Mouse (Mus musculus) lung, postnatal 14 days (tissue): Measurements from ENCODE around the gene Map3k6.

Experiments used
- DNase-seq: peaks from one replicate; pipeline ENCODE4 v3.0.0; 2021

Map3k6 gene

GRCm38 (mm10) chr4:133240490-133240921 is at the start of gene Map3k6:
Gene Map3k6 (plus strand): TSS chr4:133240818.
- peak; percentile 90 for DNase-seq

DNA sequence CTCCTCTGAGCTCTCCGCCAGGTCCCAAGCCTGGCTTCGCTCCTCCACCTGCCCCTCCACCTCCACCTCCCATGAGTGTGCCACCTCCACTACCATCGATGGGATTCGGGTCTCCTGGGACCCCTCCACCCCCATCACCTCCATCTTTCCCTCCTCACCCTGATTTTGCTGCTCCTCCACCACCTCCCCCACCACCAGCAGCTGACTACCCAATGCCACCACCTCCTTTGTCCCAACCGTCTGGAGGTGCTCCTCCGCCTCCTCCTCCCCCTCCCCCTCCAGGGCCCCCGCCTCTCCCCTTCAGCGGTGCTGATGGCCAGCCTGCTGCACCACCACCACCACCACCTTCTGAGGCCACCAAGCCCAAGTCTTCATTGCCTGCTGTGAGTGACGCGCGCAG is 46.1 kb upstream of the Map3k6 start:
- DNase-seq = no peak

DNA sequence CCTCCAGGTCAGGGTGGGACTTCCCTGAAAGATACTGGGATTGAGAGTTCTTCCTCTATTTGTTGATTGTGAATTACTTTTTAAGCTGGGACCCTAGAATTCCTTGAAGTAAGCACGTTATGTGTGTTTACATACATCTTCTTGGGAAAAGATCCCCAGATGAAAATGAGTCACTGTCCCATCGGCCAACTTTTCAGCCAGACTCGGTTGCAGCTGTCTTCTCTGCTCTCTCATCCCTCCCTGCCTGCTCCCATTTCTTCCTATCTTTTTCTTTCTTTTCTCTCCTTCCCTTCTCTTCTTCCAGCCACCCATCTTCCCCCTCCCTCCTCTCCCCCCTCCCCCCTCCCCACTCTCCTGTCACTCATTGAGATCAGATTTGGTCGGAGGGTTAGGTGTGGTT is 45.6 kb upstream of the Map3k6 start:
- no peak for DNase-seq

GRCm38 (mm10) chr4:133196136-133196535 is 44.5 kb upstream of the Map3k6 start:
- DNase-seq = no peak

- no peak for DNase-seq
Observed at GRCm38 (mm10) chr4:133196852-133197251, 43.8 kb upstream of the Map3k6 start.

GRCm38 (mm10) chr4:133197355-133197754 is 43.3 kb upstream of the Map3k6 start:
- no peak for DNase-seq

- DNase-seq = no peak
Observed at GRCm38 (mm10) chr4:133197801-133198286, 42.8 kb upstream of the Map3k6 start.

- no peak for DNase-seq
Observed at GRCm38 (mm10) chr4:133198337-133199180, 42.1 kb upstream of the Map3k6 start.

DNA sequence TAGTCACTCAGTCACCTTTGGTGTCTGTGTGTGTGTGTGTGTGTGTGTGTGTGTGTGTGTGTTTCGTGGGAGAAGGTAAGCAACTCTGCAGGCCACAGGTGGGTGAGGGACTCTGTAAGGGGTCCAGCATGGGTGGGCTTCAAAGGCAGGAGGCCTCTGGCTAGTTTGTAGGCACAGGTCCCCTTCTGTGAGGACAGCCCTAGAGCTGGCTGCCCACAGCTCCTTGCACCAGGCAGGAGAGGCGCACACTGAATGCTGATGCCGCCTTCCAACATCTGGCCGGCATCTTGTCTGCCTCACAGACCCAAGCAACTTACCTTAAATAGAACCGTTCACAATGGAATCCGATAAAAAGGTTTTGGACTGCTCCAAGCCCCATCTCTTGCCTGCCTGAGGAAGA is 40.9 kb upstream of the Map3k6 start:
- no peak for DNase-seq

GRCm38 (mm10) chr4:133200343-133200742 is 40.3 kb upstream of the Map3k6 start:
- peak; percentile 61 for DNase-seq

DNA sequence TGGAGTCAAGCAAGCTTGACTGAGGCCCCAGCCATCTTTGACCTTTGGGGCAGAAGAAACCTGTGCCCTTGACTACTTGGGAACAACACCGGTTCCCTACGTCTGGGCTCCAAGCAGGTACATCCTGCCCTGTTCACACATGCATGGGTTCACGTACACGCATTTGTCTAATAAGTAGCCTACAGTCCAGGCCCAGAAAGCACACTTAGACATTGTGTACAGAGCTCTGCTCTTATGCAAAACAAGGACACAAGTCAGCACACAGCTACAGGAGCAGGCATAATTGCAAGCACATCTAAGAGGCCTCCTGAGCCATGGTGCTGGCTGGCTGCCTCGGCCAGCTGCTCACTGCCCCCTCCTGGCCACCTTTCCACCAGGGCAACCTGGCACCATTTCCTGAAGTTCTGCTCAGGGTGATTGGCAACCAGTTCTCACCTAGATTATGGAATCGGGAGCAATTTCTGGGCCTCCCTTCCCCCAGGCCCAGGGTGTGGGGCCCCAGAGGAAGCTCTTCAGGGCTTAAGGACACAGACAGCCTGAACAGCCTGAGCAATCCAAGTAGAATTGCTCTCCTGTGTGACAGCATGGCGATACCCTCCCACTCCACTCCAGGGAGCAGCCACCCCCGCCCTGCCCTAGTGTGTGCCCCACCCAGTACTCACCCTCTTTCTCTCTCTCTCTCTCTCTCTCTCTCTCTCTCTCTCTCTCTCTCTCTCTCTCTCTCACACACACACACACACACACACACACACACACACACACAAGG is 39.4 kb upstream of the Map3k6 start:
- peak; percentile 75 for DNase-seq

DNA sequence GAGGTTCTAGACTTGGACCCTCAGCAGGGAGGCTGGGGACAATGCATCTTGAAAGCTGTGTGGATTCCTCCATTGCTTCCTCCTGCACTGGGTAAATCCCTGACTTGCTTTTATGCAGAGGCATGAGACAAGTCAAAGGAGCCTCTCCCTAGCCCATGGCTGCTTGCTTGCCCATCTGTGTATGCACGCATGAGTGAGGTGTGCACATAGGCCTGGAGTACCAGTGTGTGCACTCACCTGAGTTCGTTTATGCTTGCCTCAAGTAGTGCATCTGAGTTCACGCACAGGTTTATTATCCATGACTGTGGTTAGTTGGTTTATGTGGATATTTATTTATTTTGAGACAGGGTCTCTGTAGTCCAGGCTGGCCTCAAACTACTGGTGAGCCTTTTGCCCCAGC is 38.4 kb upstream of the Map3k6 start:
- no peak for DNase-seq

DNA sequence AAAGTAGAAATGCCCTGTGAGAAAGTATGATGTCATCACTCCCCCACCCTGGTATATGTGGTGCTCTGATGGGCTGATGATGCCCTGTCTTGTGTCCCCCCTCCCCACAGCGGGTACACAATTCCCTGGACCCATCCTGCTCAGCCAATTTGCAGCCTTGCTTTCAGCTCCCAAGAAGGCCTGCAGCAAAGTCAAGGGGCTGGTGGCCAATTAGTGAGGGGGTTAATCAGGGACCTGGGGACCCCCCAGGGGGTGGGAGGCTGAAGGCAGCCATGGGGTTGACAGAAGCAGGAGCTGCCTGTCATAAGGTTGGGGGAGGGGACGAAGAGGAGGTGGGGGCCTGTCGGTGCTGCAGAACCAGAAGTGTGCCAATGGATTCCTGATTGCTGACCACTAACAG is 37.0 kb upstream of the Map3k6 start:
- DNase-seq = no peak

DNA sequence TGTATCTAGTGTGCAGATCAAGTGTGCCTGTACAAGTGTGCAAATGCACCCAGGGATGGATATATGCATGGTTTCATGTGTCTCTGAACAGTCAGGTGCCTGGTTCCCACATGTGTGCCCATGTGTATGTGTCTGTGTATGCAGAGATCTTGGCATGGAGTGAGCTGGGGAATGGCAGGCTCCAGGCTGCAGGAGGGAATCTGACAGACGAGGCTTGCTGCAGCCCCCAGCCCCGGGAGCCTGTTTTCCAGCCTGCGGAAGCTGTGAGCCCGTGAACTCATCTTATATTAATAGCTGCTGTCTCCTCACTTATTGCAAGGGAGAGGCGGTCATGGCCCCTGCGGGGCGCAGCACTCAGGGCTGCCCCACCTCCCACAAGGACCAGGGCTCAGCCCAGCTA is 36.2 kb upstream of the Map3k6 start:
- no peak for DNase-seq

DNA sequence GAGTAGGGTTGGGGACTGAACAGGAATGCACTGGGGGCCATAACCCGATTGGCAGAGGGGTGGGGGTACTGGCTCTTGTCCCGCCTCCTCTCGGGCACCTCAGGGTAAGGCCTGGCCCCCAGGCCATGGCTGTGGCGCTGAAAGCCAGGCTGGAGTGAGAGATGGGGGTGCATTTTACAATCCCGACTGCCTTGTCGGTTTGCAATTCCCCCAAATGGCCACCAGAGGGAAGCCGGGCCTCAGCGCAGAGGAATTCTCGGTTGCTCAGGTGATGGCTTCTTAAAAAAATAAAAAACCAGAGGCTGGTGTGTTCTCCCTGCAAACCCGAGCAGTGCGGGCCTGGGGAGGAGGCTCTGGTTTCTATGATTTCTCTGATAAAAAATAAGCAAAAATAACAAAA is 31.3 kb upstream of the Map3k6 start:
- peak; percentile 54 for DNase-seq

- DNase-seq = no peak
Observed at GRCm38 (mm10) chr4:133210023-133210787, 30.4 kb upstream of the Map3k6 start.

DNA sequence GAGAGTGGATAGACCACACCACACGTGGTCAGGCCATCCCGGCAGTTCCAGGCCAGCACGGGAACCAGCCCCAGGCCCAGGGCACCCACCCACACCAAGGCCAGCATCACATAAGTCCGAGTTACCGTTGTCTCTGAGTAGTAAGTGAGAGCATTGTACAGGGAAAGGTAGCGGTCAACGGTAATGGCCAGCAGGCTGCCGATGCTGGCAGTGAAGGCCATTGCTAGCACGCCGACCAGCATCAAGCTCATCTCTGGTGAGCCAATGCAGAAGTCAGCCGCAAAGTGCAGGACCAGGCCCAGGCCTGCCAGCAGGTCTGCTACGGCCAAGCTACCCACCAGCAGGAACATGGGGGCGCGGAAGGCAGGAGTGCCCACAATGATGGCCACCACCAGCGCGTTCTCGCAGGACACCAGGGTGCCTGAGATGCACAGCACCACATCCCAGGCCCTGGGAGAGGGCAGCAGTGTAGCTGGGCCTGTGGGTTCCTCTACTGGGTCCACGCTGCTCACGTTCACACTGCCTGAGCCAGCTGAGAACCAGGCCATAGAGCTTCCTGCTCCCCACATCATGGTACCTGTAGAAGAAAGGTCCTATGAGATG is 29.7 kb upstream of the Map3k6 start:
- DNase-seq = no peak

GRCm38 (mm10) chr4:133211751-133212561 is 28.7 kb upstream of the Map3k6 start, which contains the start of the genes Cd164l2 and Gpr3:
Gene Cd164l2 (plus strand): TSS chr4:133212131.
Gene Gpr3 (minus strand): TSS chr4:133212536.
- no peak for DNase-seq

DNA sequence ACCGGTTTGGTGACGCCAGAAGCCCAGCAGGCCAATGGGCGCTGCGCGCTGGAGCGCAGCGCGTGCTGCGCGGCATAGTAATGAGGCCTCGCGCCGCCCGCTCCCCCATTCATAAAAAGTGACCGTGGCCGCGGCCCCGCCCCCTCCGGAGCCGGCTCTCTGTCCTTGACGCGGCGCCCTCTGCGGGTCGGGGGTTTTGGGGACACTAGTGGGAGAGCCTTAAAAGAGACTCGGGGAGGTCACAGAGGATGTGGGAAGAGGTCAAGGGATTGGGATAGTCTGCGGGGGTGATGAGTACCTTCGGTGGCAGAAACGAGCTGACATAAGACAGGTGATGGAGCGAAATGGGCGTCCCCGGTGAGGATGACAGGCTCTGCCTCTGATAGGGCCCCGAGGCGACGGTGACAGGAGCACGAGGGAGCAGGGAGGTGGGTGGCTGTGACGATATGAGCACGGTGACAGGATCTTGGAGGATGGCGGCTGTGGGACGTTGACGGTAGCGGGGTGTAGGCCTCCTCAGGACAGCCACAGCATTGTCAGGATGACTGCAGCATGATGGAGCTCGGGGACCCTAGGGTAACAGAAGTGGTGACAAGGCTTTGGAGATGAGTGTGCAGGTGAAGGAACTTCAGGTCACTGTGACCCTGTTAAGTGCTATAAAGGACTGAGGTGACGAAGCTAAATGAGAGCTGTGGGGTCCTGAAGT is 27.9 kb upstream of the Map3k6 start:
- DNase-seq = peak; percentile 82

DNA sequence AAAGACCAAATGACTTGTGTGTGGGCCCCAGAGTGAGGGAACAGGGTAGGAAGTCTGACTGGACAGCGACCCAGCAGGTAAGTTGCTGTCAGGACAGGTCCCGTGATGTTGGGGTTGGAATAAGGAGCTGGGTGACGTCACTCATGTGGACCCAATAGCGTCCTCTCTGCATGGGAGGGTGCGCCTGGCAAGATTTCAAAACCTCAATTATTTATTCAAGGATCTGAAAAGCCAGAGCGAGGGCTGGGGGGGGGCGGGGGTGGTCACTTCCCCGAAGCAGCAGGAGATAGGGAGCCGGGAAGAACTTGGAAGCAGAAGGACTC is 27.4 kb upstream of the Map3k6 start:
- no peak for DNase-seq

- no peak for DNase-seq
Observed at GRCm38 (mm10) chr4:133213661-133214060, 27.0 kb upstream of the Map3k6 start.
